Mouse (Mus musculus) right cerebral cortex, postnatal 25 days (tissue): ENCODE measurements at regions not wholly inside any gene's neighbourhood (a gene's known extent, or its start where the extent isn't known, plus 50 kb on each side); places are given as distances from the start of the nearest gene placed in this dataset.

Source experiments
- DNase-seq: peaks from one replicate; pipeline ENCODE4 v3.0.0; 2022

- DNase-seq, result no peak
Observed at GRCm38 (mm10) chr5:64463570-64463969, 307.5 kb downstream of the Tbc1d1 start.

DNA sequence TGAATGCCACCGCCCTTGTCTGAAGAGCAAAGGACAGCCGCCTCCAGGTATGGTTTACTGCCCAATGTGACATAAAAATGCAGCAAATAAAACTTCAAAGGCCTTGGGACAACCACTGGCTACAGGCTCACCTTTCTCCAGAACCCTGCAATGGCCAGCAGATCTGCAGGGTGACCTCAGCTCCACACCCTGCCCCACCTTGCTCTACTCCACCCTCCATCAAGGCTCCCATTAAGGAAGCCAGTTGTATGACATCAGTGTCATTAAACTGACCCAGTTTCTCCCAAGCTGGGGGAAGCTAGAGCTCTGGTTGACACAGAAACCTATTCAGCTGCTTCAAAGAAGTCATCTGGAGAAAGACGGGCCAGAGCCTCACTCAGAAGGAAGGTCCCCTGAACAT lies 310.2 kb downstream of the Tbc1d1 start:
- no peak for DNase-seq

DNA sequence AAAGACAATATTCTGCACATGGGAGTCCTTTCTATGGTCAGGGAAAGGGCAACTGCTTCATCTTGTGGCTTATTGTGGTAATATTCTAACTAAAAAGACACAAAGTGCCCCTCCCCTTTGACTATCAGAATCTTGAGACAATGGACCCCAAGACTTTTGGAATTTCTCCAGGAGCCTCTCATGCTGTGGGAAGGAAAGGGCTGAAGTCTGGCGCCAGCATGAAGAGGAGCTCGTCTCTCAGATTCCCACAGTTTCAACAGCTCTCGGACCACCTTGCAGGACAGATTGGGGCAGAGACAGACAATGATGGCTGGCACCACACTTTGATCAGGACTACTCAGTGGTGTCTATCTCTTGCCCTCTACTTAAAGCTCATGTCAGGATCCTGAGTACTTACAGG lies 311.8 kb downstream of the Tbc1d1 start:
- DNase-seq, result no peak

- no peak for DNase-seq
Observed at GRCm38 (mm10) chr5:64468307-64468706, 312.2 kb downstream of the Tbc1d1 start.

- DNase-seq, result no peak
Observed at GRCm38 (mm10) chr5:64472008-64472407, 315.9 kb downstream of the Tbc1d1 start.

DNA sequence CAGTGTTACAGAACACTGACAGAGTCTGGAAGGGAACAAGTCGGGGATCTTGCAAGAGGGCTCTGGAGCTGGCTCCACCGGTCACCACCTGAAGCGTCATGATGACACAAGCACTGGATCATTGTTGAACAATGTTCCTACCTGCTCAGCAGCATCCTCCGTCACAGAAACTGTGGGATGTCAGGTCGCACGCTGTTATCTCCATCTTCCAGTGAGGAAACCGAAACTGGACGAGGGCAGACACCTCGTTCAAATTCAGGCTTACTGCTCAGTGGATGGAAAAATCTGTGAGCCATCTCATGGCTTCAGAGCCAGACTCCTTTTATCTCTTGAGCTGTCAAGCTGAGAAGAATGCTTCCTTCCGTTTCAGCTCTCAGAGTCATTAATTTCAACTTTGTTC lies 316.3 kb downstream of the Tbc1d1 start:
- no peak for DNase-seq

- no peak for DNase-seq
Observed at GRCm38 (mm10) chr5:64474868-64475267, 318.8 kb downstream of the Tbc1d1 start.

DNA sequence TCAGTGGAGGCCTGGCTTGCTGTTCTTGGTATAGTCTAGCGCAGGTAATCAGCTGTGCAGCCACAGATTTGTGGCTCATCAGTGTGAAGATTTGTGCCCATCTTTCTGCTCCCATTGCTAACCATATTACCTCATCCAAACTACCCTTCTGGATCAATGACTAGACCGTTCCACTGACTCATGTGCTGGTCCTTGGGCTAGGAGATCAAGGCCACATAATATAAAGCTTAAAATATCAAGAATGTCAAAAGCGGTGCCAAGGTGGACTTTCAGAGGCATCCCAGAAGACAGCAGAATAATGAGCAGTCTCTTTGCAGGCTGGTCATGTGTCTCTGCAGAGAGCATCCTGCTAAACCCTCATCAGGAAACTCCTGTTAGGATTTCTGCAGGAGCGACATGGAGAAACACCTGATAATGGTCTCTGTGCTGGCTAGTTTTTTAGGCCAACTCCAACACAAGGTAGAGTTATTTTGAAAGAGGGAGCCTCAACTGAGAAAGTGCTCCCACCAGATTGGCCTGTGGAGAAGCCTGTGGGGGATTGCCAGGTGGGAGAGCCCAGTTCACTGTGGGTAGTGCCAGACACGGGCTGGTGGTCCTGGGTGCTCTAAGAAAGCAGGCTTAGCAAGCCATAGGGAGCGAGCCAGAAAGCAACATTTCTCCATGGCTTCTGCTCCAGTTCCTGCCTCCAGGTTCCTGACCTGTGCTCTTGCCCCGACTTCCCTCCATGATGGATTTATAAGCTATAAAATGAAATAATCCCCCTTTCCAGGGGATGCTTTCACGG lies 319.8 kb downstream of the Tbc1d1 start:
- DNase-seq, result no peak

DNA sequence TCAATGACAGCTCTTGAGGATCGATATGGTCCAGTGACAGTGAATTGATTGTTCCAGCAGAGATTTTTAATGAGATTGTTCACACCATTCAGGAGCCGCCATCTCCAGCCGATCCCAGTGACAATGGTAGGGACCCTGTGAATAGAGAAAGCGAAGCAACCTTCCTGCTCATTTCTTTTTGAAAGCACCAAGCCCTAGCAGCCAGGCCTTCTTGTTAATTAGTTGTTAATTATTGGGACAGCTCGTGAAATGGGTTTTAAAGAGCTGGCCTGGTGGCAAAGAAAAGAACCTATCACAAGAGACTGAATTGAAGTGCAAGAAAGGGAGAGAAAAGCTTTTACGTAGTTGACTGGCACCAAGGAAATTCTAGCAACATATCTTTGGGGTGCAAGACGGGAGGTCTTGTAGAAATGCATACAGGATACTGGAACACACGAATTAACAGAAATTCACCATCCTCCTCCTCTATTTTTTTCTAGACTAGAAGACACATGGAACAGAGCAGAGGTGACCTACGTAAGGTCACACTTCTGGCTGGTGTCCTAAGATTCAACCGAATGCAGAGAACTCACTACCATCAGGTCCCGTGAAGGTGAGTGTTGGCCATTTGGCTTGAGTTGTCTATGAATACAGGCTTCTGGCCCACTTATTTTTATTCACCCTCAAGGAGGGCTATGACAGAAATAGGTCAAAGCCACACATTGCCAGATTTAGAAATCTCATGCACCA lies 320.7 kb downstream of the Tbc1d1 start:
- no peak for DNase-seq

DNA sequence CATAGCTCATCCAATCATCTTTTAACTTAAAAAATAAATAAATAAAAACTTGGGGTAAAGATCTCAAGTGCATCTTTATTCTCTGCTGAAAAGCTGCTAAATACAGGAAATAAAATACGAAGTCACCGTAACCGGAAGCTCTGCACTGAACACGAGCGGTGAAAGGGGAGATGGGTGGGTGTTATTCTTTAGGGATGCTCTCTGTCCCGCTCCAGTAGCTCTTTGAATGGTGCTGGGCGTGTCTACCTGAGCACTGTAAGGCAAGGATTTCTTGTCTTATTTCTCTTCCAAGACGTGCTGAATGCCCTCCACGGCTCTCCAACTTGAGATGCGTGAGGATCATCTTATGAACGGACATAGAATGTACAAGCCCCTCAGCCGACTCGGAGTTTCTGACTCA lies 322.0 kb downstream of the Tbc1d1 start:
- DNase-seq, result no peak

GRCm38 (mm10) chr5:64478599-64479214 lies 322.6 kb downstream of the Tbc1d1 start:
- no peak for DNase-seq

GRCm38 (mm10) chr5:64479315-64479714 lies 323.2 kb downstream of the Tbc1d1 start:
- no peak for DNase-seq

GRCm38 (mm10) chr5:64485043-64485442 lies 318.1 kb upstream of the Klf3 start:
- DNase-seq, result no peak

DNA sequence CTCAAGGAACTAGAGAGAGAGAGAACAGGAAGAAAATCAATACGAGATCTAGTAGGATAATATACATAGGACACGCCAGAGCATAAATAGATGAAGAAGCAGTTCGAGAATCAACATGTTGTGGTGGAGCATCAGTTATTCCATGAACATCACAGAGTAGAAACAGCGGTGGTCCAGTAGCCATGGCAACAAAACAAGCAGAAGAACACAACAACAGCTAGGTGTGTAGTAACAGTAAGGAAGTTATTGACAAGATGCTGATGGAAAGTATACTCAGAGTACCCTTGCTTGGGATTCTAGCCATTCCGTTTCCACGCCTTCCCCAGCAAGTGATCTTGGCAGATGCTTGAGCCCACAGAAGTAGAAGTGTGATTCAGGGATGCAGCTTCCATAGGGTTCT lies 317.3 kb upstream of the Klf3 start:
- DNase-seq, result no peak

DNA sequence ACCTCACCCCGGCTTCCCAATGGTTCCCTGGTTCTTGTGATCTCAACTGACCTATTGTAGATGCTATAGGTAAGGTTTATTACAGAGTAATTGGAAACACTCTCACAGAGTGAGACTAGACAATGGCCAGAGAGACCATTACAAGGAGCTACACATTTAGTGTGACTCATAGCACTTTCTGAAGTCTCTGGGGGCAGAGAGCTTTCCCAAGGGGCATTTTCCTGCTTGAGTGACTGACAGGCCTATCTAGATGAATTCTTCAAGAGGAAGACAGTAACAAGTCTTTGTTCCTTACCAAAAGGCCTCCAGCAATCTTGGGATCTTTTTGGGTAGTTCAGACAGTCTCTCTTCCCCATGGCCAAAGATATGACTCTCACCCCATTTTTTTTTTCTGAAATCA lies 316.4 kb upstream of the Klf3 start:
- no peak for DNase-seq

DNA sequence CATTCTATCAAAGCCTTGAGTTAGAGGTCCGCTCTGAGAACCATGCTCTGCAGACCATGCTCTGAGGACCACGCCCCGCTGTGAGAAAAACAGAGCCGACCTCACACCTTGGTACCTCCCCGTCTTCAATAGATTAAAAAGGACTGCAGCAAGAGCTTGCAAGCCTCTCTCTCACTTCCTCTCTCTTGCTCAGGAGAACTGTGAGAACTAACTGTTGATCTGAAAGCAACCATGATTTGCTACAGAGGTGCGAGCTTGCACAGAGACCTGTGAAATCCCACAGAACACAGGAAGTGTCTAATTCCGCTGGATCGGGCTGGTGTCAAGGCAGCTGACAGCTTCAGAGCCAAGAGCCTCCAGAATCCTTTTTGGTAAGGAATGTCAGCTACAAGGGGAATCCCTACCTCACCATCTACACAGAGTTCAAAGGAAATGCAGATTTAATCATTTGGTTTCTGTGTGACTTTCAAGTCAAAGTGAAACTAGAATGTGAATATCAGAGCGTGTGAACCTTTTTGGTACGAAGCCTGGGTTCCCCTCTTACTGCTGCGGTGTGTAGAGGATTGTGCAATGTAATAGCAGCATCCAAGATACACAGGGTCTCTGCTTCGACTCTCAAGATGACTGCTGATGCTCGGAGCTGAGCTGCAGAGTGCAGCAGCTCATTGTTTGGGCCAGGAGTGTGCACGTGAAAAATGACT lies 315.3 kb upstream of the Klf3 start:
- DNase-seq, result no peak

DNA sequence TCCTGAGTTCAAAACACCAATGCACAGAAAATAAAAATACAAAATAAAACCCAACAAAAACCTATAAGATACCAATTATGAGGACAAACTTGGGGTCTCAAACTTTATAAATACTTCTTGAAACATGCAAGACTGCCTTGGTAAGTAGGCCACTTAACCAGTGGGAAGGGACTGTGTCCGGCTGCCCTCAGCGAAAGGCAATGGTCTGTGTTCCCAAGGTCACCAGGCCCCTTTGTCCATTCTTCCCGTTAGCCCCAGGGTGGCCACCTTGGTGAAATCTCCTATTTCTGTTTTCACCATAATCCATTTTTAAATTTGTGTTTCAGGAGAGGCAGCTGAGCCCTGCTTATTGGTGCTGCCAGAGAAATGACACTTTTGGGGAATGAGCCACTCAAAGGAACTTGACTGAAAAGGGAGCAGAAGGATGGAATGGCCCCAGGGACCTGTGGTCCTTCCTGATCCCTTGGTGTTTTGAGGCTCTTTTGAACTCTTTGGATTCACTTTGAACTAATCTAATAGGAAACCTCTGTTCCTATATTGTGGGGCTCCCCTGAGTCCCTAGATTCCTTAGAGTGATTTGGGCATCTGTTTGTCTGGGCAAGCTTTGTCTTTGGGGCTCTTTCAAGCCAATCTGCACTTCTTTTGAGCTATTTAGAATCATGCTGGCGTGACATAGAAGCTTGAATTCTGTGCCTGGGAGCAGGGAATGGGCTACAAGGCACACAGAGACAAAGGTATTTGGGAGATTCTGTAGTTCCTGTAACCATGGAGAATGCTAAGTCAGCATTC lies 313.3 kb upstream of the Klf3 start:
- DNase-seq, result no peak

DNA sequence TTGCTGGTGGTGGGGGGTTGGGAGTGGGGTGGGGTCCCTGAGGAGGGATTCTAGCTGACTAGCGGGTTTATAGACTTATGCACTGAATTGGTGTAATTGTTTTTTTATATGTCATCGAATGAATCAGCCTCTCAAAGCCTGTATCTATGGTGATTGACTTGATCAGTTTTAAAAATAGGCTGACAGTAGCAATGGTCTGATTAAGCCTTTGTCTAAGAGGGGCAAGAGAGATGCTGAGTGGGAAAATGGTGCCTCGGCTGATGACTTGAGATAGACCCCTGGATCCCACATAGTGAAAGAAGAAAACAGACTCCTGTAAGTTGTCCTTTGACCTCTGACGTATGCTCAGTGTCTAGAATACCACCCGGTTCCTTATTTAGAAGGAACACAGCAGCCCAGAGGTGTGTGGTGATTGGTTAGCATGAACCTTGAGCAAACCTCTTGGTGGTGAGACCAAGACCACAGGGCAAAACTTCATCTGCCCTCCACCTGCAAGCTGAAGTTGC lies 312.7 kb upstream of the Klf3 start:
- DNase-seq, result no peak

DNA sequence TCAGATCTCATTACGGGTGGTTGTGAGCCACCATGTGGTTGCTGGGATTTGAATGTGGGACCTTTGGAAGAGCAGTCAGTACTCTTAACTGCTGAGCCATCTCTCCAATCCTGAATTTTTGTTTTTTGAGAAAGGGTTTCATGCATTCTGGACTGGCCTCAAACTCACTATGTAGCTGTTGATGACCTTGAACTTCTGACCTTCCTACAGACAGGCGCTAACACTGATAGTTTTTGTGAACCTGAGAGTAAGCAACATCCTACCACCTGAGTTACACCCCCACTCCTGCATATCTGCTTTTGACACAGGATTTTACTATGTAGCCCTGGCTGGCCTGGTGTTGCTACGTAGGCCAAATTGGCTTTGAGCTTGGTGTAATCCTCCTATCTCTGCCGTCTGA lies 308.8 kb upstream of the Klf3 start:
- DNase-seq, result no peak

DNA sequence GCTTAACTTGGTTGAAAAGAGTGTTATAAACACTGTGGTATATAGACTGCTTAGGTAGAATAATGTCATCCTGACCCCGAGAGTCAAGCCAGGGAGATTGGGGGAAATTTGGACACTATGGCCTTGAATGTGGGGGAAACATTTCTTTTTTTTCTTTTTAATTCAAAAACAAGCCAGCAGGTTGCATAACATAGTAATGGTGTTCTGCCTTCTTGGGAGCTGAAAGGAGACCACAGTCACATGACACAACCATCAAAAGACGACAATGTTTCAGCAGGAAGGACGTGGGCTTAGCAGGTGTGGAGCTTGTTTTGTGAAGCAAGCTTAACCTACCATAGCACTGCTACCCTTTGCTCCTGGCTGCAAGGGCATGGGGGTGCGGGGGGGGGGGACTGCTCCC lies 306.3 kb upstream of the Klf3 start:
- DNase-seq, result no peak

DNA sequence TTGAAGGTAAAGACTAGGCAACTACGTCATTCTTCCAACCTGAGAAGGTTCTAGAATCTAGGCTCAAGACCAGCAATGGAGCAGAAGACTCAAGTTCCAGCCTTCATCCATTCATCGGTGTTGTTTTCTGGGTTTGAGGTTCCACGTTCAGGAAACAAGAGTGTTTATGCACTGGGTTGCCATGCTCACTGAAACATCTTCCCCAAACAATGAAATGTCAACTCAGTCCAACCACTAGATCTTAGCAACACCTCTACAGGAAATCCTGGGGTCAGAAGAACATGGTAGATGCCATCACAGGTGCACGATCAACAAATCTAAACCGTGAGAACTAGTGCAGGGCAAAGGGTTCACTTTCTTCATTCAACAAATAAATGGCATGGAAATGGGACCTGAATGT lies 304.8 kb upstream of the Klf3 start:
- DNase-seq, result no peak

- DNase-seq, result no peak
Observed at GRCm38 (mm10) chr5:64499131-64499530, 304.1 kb upstream of the Klf3 start.

GRCm38 (mm10) chr5:64500413-64500812 lies 302.8 kb upstream of the Klf3 start:
- DNase-seq, result no peak
